8 mouse cellular contexts compared by ENCODE assay signal in the genomic region with DNA sequence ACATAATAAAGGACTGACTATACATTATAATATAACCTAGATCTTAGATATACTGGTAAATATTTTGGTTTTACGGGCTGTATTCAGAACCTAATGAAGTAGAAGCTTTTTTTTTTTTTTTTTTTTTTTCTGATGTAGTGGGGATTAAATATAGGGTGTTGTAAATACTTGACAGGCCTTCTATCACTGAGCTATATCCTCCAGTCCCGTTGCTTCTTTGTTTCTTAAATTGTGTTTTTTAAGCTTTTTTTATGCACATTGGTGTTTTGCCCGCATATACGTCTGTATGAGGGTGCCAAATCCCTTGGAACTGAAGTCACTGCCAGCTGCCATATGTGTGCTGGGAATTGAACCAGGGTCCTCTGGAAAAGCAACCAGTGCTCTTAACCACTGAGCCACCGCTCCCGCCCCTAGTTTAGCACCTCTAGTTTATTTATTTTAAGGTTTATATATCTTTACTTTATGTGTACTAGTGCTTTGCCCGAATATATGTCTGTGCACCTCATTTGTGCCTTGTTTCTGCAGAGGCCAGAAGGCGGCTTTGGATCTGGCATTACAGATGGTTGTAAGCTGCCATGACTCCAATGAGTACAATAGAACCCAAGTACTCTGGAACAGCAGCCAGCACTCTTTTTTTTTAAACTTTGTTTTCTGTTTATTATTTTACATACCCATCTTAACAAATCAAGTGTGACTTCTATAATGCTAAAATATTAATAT. TPM values are rescaled to one million over a fixed set of nuclear protein-coding genes. Genes with fewer than 3 reads are reported as not detected.
DNase-seq lines count a peak whose midpoint lies in the region; ATAC-seq and TF ChIP-seq lines count a peak whose summit lies in the region.

No protein-coding gene starts in this region.

- H3ac ChIP-seq in myocyte (ENCODE audit: control insufficient read depth, insufficient read length), result no peak overlapping the region

- peak overlapping the region; percentile 89; the same call in 1 of the 2 replicates for H3K4me3 ChIP-seq in liver, adult 2 months (ENCODE audit: insufficient read depth, low read depth, low read length)
- H3K4me3 ChIP-seq in embryonic facial prominence, embryonic 11.5 days (ENCODE audit: low read depth, low read length), result peak overlapping the region; percentile 43; the same call in 1 of the 2 replicates
- peak overlapping the region; percentile 45 for H3K4me3 ChIP-seq in intestine, embryonic 14.5 days (ENCODE audit: low read depth, low read length)
- peak overlapping the region; percentile 38 for H3K4me3 ChIP-seq in myocyte

- no peak for ATAC-seq in embryonic facial prominence, embryonic 11.5 days (replicated peaks; ENCODE audit: insufficient number of reproducible peaks, low FRiP score, low TSS enrichment, low read depth)
- ATAC-seq in intestine, embryonic 14.5 days (replicated peaks; ENCODE audit: low FRiP score, low TSS enrichment, low read depth), result no peak

- no peaks in the 10 kb centered on the region for H3K27me3 ChIP-seq in liver, adult 2 months (ENCODE audit: control insufficient read depth, insufficient read depth, low read length)
- H3K27me3 ChIP-seq in embryonic facial prominence, embryonic 11.5 days (ENCODE audit: control insufficient read depth, insufficient read depth, low read length), result no peaks in the 10 kb centered on the region
- no peaks in the 10 kb centered on the region for H3K27me3 ChIP-seq in intestine, embryonic 14.5 days (replicated peaks; ENCODE audit: control insufficient read depth, insufficient read depth, low read length)
- no peaks in the 10 kb centered on the region for H3K27me3 ChIP-seq in myocyte (ENCODE audit: control insufficient read depth, insufficient read depth, insufficient read length)

- no peak overlapping the region for H3K4me2 ChIP-seq in embryonic facial prominence, embryonic 11.5 days (ENCODE audit: low read depth, low read length)
- peak overlapping the region; percentile 43 for H3K4me2 ChIP-seq in intestine, embryonic 14.5 days (ENCODE audit: low read length)
- peak overlapping the region; percentile 60 for H3K4me2 ChIP-seq in myocyte (ENCODE audit: low read depth)

- H3K9me3 ChIP-seq in embryonic facial prominence, embryonic 11.5 days (replicated peaks; ENCODE audit: control insufficient read depth, low read length), result no peaks in the 10 kb centered on the region
- H3K9me3 ChIP-seq in intestine, embryonic 14.5 days (ENCODE audit: control insufficient read depth, low read length), result no peaks in the 10 kb centered on the region

- H3K9ac ChIP-seq in liver, adult 2 months (ENCODE audit: low read depth, low read length), result no peak overlapping the region
- no peak overlapping the region for H3K9ac ChIP-seq in embryonic facial prominence, embryonic 11.5 days (replicated peaks; ENCODE audit: low read length)
- H3K9ac ChIP-seq in intestine, embryonic 14.5 days (ENCODE audit: low read length), result no peak overlapping the region

- no peak for DNase-seq in liver, adult 2 months (ENCODE audit: extremely low read depth, low read depth, low spot score)
- no peak for DNase-seq in liver
- no peak for DNase-seq in embryonic facial prominence, embryonic 11.5 days (ENCODE audit: low spot score)
- no peak for DNase-seq in intestine, embryonic 14.5 days (ENCODE audit: low spot score)
- DNase-seq in left cerebral cortex, adult 9 months (ENCODE audit: low spot score in 2 of 2), result no peak
- DNase-seq in layer of hippocampus, postnatal 36 days, result no peak
- DNase-seq in Muller cell, postnatal 12 days (ENCODE audit: inconsistent ontology term), result no peak

- no peaks in the 10 kb centered on the region; the same call in 1 of the 2 replicates for H3K79me2 ChIP-seq in liver, adult 2 months (ENCODE audit: control insufficient read depth, insufficient read depth, low read length)
- peaks cover 18% of the 10 kb centered on the region for H3K79me2 ChIP-seq in myocyte (ENCODE audit: control insufficient read depth, insufficient read depth)

- 56% methylated on average over 8 of the region's 8 CpGs for WGBS in liver, adult 2 months
- WGBS in embryonic facial prominence, embryonic 11.5 days, result 57% methylated on average over 8 of the region's 8 CpGs
- WGBS in intestine, embryonic 14.5 days, result 57% methylated on average over 8 of the region's 8 CpGs

- TF ChIP-seq POLR2A in liver, adult 2 months (IDR thresholded peaks at IDR 0.05; ENCODE audit: extremely low read depth, insufficient read depth, low read length), result no peak
- no peak for TF ChIP-seq POLR2A in myocyte (IDR thresholded peaks at IDR 0.05; ENCODE audit: insufficient read length, low read depth)

- no peak for TF ChIP-seq CTCF in liver, adult 2 months (IDR thresholded peaks at IDR 0.05; ENCODE audit: low read depth, low read length)

- H3K27ac ChIP-seq in liver, adult 2 months (replicated peaks; ENCODE audit: insufficient read depth, low read depth, low read length), result no peak overlapping the region
- no peak overlapping the region for H3K27ac ChIP-seq in embryonic facial prominence, embryonic 11.5 days (replicated peaks; ENCODE audit: low read depth, low read length)
- H3K27ac ChIP-seq in intestine, embryonic 14.5 days (ENCODE audit: low read depth), result no peak overlapping the region

- H3K4me1 ChIP-seq in liver, adult 2 months (ENCODE audit: control insufficient read depth, insufficient read depth, low read length), result no peaks in the 10 kb centered on the region; the same call in 1 of the 2 replicates
- H3K4me1 ChIP-seq in embryonic facial prominence, embryonic 11.5 days (ENCODE audit: control insufficient read depth, insufficient read depth, low read length), result no peaks in the 10 kb centered on the region
- no peaks in the 10 kb centered on the region for H3K4me1 ChIP-seq in intestine, embryonic 14.5 days (replicated peaks; ENCODE audit: control insufficient read depth, insufficient read depth, low read length)

- no peaks in the 10 kb centered on the region for H3K36me3 ChIP-seq in liver, adult 2 months (ENCODE audit: control insufficient read depth, insufficient read depth, low read length)
- H3K36me3 ChIP-seq in embryonic facial prominence, embryonic 11.5 days (replicated peaks; ENCODE audit: control insufficient read depth, insufficient read depth, low read depth, low read length), result no peaks in the 10 kb centered on the region
- H3K36me3 ChIP-seq in intestine, embryonic 14.5 days (ENCODE audit: control insufficient read depth, insufficient read depth, low read length), result no peaks in the 10 kb centered on the region
- H3K36me3 ChIP-seq in myocyte (ENCODE audit: control insufficient read depth, insufficient read depth), result no peaks in the 10 kb centered on the region

TF ChIP-seq in myocyte, 11 proteins besides CTCF, POLR2A, EP300 and RAD21:
- TF ChIP-seq TCF12 (IDR thresholded peaks at IDR 0.05; ENCODE audit: insufficient read depth, poor library complexity, severe bottlenecking) (no peak), SRF (IDR thresholded peaks at IDR 0.05; ENCODE audit: control insufficient read depth, insufficient read length, low read depth) (no peak)

RNA-seq across cellular contexts. Expression of gene Ube2a, which starts 8.9 kb away (rescaled TPM):
- 12.2 and 17.5 TPM in 2 replicates for total RNA-seq in liver, adult 2 months (2014; rRNA removed)
- 21.9 and 25.9 TPM in 2 replicates for polyA plus RNA-seq in liver, adult 2 months (2012; rRNA removed)
- 136 and 139 TPM in 2 replicates for polyA plus RNA-seq in embryonic facial prominence, embryonic 11.5 days (2014; fragmentation: Nextera tagmentation; extraction: Ambion mirVana)
- polyA plus RNA-seq in intestine, embryonic 14.5 days (2014; fragmentation: Nextera tagmentation; extraction: Ambion mirVana), result 114 and 117 TPM in 2 replicates
- polyA plus RNA-seq in myocyte (2012; fragmentation: generic; extraction: Trizol), result 52.1 TPM
- total RNA-seq in layer of hippocampus, postnatal 36 days (2021), result 10 to 100 TPM; 55.9 to 62.0 TPM

RNA-seq across cellular contexts. Expression of gene C330007P06Rik, which starts 9.1 kb away (rescaled TPM):
- 26.2 and 30.5 TPM in 2 replicates for total RNA-seq in liver, adult 2 months (2014; rRNA removed)
- polyA plus RNA-seq in liver, adult 2 months (2012; rRNA removed), result 9.4 and 12.1 TPM in 2 replicates
- polyA plus RNA-seq in embryonic facial prominence, embryonic 11.5 days (2014; fragmentation: Nextera tagmentation; extraction: Ambion mirVana), result 45.1 and 53.3 TPM in 2 replicates
- 30.7 and 32.5 TPM in 2 replicates for polyA plus RNA-seq in intestine, embryonic 14.5 days (2014; fragmentation: Nextera tagmentation; extraction: Ambion mirVana)
- polyA plus RNA-seq in myocyte (2012; fragmentation: generic; extraction: Trizol), result 6.6 TPM
- total RNA-seq in layer of hippocampus, postnatal 36 days (2021), result 10 to 100 TPM; 40.0 to 44.5 TPM

RNA-seq across cellular contexts. Expression of gene Nkrf, which starts 37.9 kb away (rescaled TPM):
- 1.5 and 1.6 TPM in 2 replicates for total RNA-seq in liver, adult 2 months (2014; rRNA removed)
- polyA plus RNA-seq in liver, adult 2 months (2012; rRNA removed), result 0.39 TPM in 2 replicates
- polyA plus RNA-seq in embryonic facial prominence, embryonic 11.5 days (2014; fragmentation: Nextera tagmentation; extraction: Ambion mirVana), result 2.9 and 3.4 TPM in 2 replicates
- 3.3 and 3.6 TPM in 2 replicates for polyA plus RNA-seq in intestine, embryonic 14.5 days (2014; fragmentation: Nextera tagmentation; extraction: Ambion mirVana)
- polyA plus RNA-seq in myocyte (2012; fragmentation: generic; extraction: Trizol), result 2.9 TPM
- total RNA-seq in layer of hippocampus, postnatal 36 days (2021), result 10 to 100 TPM; 31.7 to 33.2 TPM

Comparison
In these comparisons a context has a peak if more than half of its experiments do, and no peak if none do; other contexts are left out.
1. H3K4me3 ChIP-seq: peak in every context shown above with its lines; median percentile 89 in liver, adult 2 months; 45 in intestine, embryonic 14.5 days; 43 in embryonic facial prominence, embryonic 11.5 days; 38 in myocyte.